Mouse (Mus musculus) E14TG2a.4 (cell line): ENCODE results near the gene 2610008E11Rik.
A peak's percentile ranks its signal among the peaks of the same experiment; 100 is the strongest.
"Not testable (repeated sequence)": the region's sequence is repeated elsewhere in the genome, so short reads cannot be mapped to it uniquely, and the experiment has no call there.

Experiments used
- H3K27me3 ChIP-seq: 2 replicates; pipeline ENCODE4 v1.6.1; 2014; ENCODE audit warnings: low read length, control low read depth; ENCODE audit not compliant: insufficient read depth
- H3K36me3 ChIP-seq: 2 replicates; pipeline ENCODE4 v1.6.1; 2014; ENCODE audit warnings: low read length, control low read depth; ENCODE audit not compliant: insufficient read depth
- H3K4me1 ChIP-seq: replicated peaks from 2 replicates; pipeline ENCODE4 v1.6.1; 2014; ENCODE audit warnings: low read depth, low read length, control low read depth
- H3K4me3 ChIP-seq: replicated peaks from 2 replicates; pipeline ENCODE4 v1.5.1; 2014; ENCODE audit warnings: mild to moderate bottlenecking, low read length
- H3K9me3 ChIP-seq: 2 replicates; pipeline ENCODE4 v1.6.1; 2014; ENCODE audit warnings: low read length, control low read depth
- CTCF ChIP-seq: conservative IDR thresholded peaks from 2 replicates; pipeline ENCODE4 v1.5.1; 2014; ENCODE audit warnings: low read length
- NANOG ChIP-seq: IDR thresholded peaks from 2 replicates; pipeline ENCODE4 v1.6.1; 2014; ENCODE audit warnings: borderline replicate concordance, low read length, mixed read lengths
- POU5F1 ChIP-seq: IDR thresholded peaks from 2 replicates; pipeline ENCODE4 v1.6.1; 2014; ENCODE audit warnings: low read length, borderline replicate concordance

The 2610008E11Rik gene

GRCm38 (mm10) chr10:79091731-79092130 lies 5.7 kb downstream of the 2610008E11Rik start:
- Histone ChIP-seq H3K4me3 (no peak overlapping the region), H3K27me3 (no peaks in the 10 kb centered on the region), H3K9me3 (peaks cover 7% of the 10 kb centered on the region; the same call in 1 of the 2 replicates), H3K4me1 (peaks cover 12% of the 10 kb centered on the region), H3K36me3 (peaks cover 51% of the 10 kb centered on the region)
- TF ChIP-seq POU5F1 (no peak), NANOG (no peak), CTCF (0 out of 2 replicates have a peak, but pooled peaks have one; percentile 5)

- Histone ChIP-seq H3K4me3 (no peak overlapping the region), H3K36me3 (peaks cover 50% of the 10 kb centered on the region), H3K9me3 (peaks cover 7% of the 10 kb centered on the region; the same call in 1 of the 2 replicates), H3K27me3 (no peaks in the 10 kb centered on the region), H3K4me1 (peaks cover 8% of the 10 kb centered on the region)
- TF ChIP-seq POU5F1: no peak
- no peak for TF ChIP-seq NANOG
- TF ChIP-seq CTCF: no peak
Observed at GRCm38 (mm10) chr10:79089000-79089399, 8.4 kb downstream of the 2610008E11Rik start.

- Histone ChIP-seq H3K4me3 (no peak overlapping the region), H3K27me3 (no peaks in the 10 kb centered on the region), H3K36me3 (peaks cover 32% of the 10 kb centered on the region), H3K4me1 (peaks cover 5% of the 10 kb centered on the region), H3K9me3 (peaks cover 4% of the 10 kb centered on the region; the same call in 1 of the 2 replicates)
- TF ChIP-seq CTCF (no peak), POU5F1 (no peak), NANOG (no peak)
Observed at GRCm38 (mm10) chr10:79086577-79086976, 10.8 kb downstream of the 2610008E11Rik start.

GRCm38 (mm10) chr10:79057370-79057769 lies 40.0 kb downstream of the 2610008E11Rik start:
- not testable (repeated sequence) for H3K4me3 ChIP-seq

GRCm38 (mm10) chr10:79042457-79042856 lies 54.9 kb downstream of the 2610008E11Rik start:
- H3K4me1 ChIP-seq, H3K27me3 ChIP-seq, H3K4me3 ChIP-seq, H3K36me3 ChIP-seq: not testable (repeated sequence)
- peak; percentile 89 for TF ChIP-seq NANOG
- H3K9me3 ChIP-seq: peaks cover 47% of the 10 kb centered on the region

More at GRCm38 (mm10) chr10:79057370-79057769, 40.0 kb downstream of the 2610008E11Rik start:
- Histone ChIP-seq H3K36me3 (peaks cover 23% of the 10 kb centered on the region), H3K9me3 (peaks cover 15% of the 10 kb centered on the region)
- H3K4me1 ChIP-seq, H3K27me3 ChIP-seq: not testable (repeated sequence)

- Histone ChIP-seq H3K36me3 (0 out of 2 replicates have a peak, but pooled peaks cover 5% of the 10 kb centered on the region), H3K4me1 (no peaks in the 10 kb centered on the region), H3K9me3 (peaks cover 29% of the 10 kb centered on the region), H3K27me3 (no peaks in the 10 kb centered on the region), H3K4me3 (no peak within 1 kb of the TSS)
- TF ChIP-seq CTCF: no peak
- TF ChIP-seq POU5F1: no peak
- no peak for TF ChIP-seq NANOG
Observed at GRCm38 (mm10) chr10:79028441-79028840, 69.0 kb downstream of the 2610008E11Rik start, which contains the start of gene Olfr57. Olfr57 (plus strand) TSS chr10:79028741.
